Mouse (Mus musculus): Measurements from ENCODE around the gene Cdk12. TPM values are rescaled to one million over a fixed set of nuclear protein-coding genes. Genes with fewer than 3 reads are reported as not detected.
"Not testable (repeated sequence)": the region's sequence is repeated elsewhere in the genome, so short reads cannot be mapped to it uniquely, and the experiment has no call there.

The Cdk12 gene
- polyA plus RNA-seq, 1 experiment: 6.0 TPM

DNA sequence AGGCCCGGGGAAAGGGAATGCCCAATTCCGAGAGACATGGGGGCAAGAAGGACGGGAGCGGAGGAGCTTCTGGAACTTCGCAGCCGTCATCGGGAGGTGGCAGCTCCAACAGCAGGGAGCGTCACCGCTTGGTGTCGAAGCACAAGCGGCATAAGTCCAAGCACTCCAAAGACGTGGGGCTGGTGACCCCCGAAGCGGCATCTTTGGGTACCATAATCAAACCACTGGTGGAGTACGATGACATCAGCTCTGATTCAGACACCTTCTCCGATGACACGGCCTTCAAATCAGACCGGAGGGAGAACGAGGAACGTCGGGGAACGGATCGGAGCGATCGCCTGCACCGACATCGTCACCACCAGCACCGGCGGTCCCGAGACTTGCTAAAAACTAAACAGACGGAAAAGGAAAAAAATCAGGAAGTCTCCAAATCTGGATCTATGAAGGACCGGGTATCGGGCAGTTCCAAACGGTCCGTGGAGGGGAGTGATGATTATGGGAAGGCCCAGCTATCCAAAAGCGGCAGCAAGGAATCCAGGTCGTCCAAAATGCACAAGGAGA, 572 bp downstream of the Cdk12 start:
- H3K36me3 ChIP-seq (replicated peaks; ENCODE audit: low read length): peaks cover 20% of the 10 kb centered on the region
- peak overlapping the region; percentile 99 for H3K4me3 ChIP-seq (replicated peaks)
- no peaks in the 10 kb centered on the region for H3K9me3 ChIP-seq
- no peaks in the 10 kb centered on the region for H3K27me3 ChIP-seq (replicated peaks)
- TF ChIP-seq GATA1 (IDR thresholded peaks at IDR 0.05; ENCODE audit: borderline replicate concordance, low read length): no peak
- no peak for TF ChIP-seq FLI1 (IDR thresholded peaks at IDR 0.05; ENCODE audit: low read length)
- H3K4me1 ChIP-seq: peaks cover 18% of the 10 kb centered on the region; the same call in 1 of the 2 replicates

GRCm38 (mm10) chr11:98203931-98204421, 1.1 kb downstream of the Cdk12 start:
- no peak for TF ChIP-seq FLI1 (IDR thresholded peaks at IDR 0.05; ENCODE audit: low read length)
- no peak for TF ChIP-seq GATA1 (IDR thresholded peaks at IDR 0.05; ENCODE audit: borderline replicate concordance, low read length)
- Histone ChIP-seq H3K4me1 (peaks cover 18% of the 10 kb centered on the region; the same call in 1 of the 2 replicates), H3K4me3 (replicated peaks) (peak overlapping the region; percentile 99), H3K9me3 (no peaks in the 10 kb centered on the region), H3K36me3 (replicated peaks; ENCODE audit: low read length) (peaks cover 25% of the 10 kb centered on the region), H3K27me3 (replicated peaks) (no peaks in the 10 kb centered on the region)

GRCm38 (mm10) chr11:98205463-98205862, 2.6 kb downstream of the Cdk12 start:
- no peaks in the 10 kb centered on the region for H3K9me3 ChIP-seq
- TF ChIP-seq GATA1 (IDR thresholded peaks at IDR 0.05; ENCODE audit: borderline replicate concordance, low read length): no peak
- no peak for TF ChIP-seq FLI1 (IDR thresholded peaks at IDR 0.05; ENCODE audit: low read length)
- peak overlapping the region; percentile 99 for H3K4me3 ChIP-seq (replicated peaks)
- H3K4me1 ChIP-seq: peaks cover 18% of the 10 kb centered on the region; the same call in 1 of the 2 replicates
- no peaks in the 10 kb centered on the region for H3K27me3 ChIP-seq (replicated peaks)
- H3K36me3 ChIP-seq (replicated peaks; ENCODE audit: low read length): peaks cover 39% of the 10 kb centered on the region

DNA sequence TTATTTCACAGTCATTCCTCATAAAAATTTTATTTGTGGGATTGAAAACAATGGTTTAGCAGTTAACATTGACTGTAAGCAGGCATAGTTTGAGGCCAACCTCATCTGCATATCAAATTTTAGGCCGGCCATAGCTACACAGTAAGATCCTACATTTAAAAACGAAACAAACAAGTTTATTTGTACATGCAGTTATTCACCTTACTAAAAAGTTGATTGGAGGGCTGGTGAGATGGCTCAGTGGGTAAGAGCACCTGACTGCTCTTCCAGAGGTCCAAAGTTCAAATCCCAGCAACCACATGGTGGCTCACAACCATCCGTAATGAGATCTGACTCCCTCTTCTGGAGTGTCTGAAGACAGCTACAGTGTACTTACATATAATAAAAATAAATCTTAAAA, 3.4 kb downstream of the Cdk12 start:
- H3K27me3 ChIP-seq (replicated peaks); H3K9me3 ChIP-seq: not testable (repeated sequence)
- peaks cover 47% of the 10 kb centered on the region for H3K36me3 ChIP-seq (replicated peaks; ENCODE audit: low read length)
- H3K4me3 ChIP-seq (replicated peaks): peak overlapping the region; percentile 59
- H3K4me1 ChIP-seq: peaks cover 16% of the 10 kb centered on the region; the same call in 1 of the 2 replicates

GRCm38 (mm10) chr11:98209661-98210060, 6.8 kb downstream of the Cdk12 start:
- Histone ChIP-seq H3K4me1 (peaks cover 33% of the 10 kb centered on the region), H3K36me3 (replicated peaks; ENCODE audit: low read length) (peaks cover 75% of the 10 kb centered on the region)
- H3K27me3 ChIP-seq (replicated peaks); H3K4me3 ChIP-seq (replicated peaks); H3K9me3 ChIP-seq: not testable (repeated sequence)

GRCm38 (mm10) chr11:98213311-98213710, 10.5 kb downstream of the Cdk12 start:
- TF ChIP-seq GATA1 (IDR thresholded peaks at IDR 0.05; ENCODE audit: borderline replicate concordance, low read length) (no peak), FLI1 (IDR thresholded peaks at IDR 0.05; ENCODE audit: low read length) (no peak)
- no peak overlapping the region for H3K4me3 ChIP-seq (replicated peaks)
- peaks cover 87% of the 10 kb centered on the region for H3K36me3 ChIP-seq (replicated peaks; ENCODE audit: low read length)
- H3K4me1 ChIP-seq: peaks cover 37% of the 10 kb centered on the region
- H3K9me3 ChIP-seq: no peaks in the 10 kb centered on the region
- H3K27me3 ChIP-seq (replicated peaks): no peaks in the 10 kb centered on the region

- Histone ChIP-seq H3K4me3 (replicated peaks) (no peak overlapping the region), H3K36me3 (replicated peaks; ENCODE audit: low read length) (peaks cover 98% of the 10 kb centered on the region), H3K27me3 (replicated peaks) (no peaks in the 10 kb centered on the region), H3K4me1 (no peaks in the 10 kb centered on the region), H3K9me3 (no peaks in the 10 kb centered on the region)
- TF ChIP-seq GATA1 (IDR thresholded peaks at IDR 0.05; ENCODE audit: borderline replicate concordance, low read length): no peak
- TF ChIP-seq FLI1 (IDR thresholded peaks at IDR 0.05; ENCODE audit: low read length): no peak
These were observed 23.5 kb downstream of the Cdk12 start for GRCm38 (mm10) chr11:98226349-98226748.

GRCm38 (mm10) chr11:98238416-98238815, 35.6 kb downstream of the Cdk12 start:
- Histone ChIP-seq H3K36me3 (replicated peaks; ENCODE audit: low read length) (peaks cover 94% of the 10 kb centered on the region), H3K27me3 (replicated peaks) (no peaks in the 10 kb centered on the region), H3K9me3 (no peaks in the 10 kb centered on the region), H3K4me3 (replicated peaks) (no peak overlapping the region), H3K4me1 (no peaks in the 10 kb centered on the region)
- TF ChIP-seq GATA1 (IDR thresholded peaks at IDR 0.05; ENCODE audit: borderline replicate concordance, low read length) (no peak), FLI1 (IDR thresholded peaks at IDR 0.05; ENCODE audit: low read length) (no peak)

DNA sequence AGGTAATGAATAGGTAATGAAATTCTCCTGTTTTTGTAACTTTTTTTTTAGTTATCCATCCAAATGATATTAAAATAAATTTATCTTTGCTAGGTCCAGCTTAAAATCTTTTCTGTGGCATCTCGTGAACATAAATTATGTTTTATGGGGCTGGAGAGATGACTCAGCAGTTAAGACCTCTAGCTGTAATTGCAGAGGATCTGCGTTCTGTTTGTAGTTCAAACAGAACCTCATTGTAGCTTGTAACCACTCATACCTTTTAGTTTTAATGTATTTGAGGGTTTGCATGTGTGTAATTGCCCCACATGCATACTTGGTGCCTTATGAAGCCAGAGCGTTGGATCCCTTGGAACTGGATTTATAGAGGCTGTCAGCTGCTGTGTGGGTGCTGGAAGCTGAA, 36.1 kb downstream of the Cdk12 start:
- no peak overlapping the region for H3K4me3 ChIP-seq (replicated peaks)
- no peaks in the 10 kb centered on the region for H3K27me3 ChIP-seq (replicated peaks)
- no peaks in the 10 kb centered on the region for H3K9me3 ChIP-seq
- no peaks in the 10 kb centered on the region for H3K4me1 ChIP-seq
- peaks cover 96% of the 10 kb centered on the region for H3K36me3 ChIP-seq (replicated peaks; ENCODE audit: low read length)
- TF ChIP-seq GATA1 (IDR thresholded peaks at IDR 0.05; ENCODE audit: borderline replicate concordance, low read length): no peak
- TF ChIP-seq FLI1 (IDR thresholded peaks at IDR 0.05; ENCODE audit: low read length): no peak

DNA sequence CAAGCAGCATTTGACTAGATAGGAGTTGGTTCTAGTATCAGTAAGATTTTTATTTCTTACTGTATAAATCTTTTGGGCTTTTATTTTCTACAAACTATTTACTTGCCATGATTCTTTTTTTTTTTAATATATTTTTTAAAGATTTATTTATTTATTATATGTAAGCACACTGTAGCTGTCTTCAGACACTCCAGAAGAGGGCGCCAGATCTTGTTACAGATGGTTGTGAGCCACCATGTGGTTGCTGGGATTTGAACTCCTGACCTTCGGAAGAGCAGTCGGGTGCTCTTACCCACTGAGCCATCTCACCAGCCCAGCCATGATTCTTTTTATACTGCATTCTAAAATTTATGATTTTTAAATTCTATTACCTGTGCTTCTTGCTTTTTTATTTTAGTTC, 40.1 kb downstream of the Cdk12 start:
- H3K36me3 ChIP-seq (replicated peaks; ENCODE audit: low read length): peaks cover 95% of the 10 kb centered on the region

GRCm38 (mm10) chr11:98244415-98244814, 41.6 kb downstream of the Cdk12 start:
- Histone ChIP-seq H3K4me1 (no peaks in the 10 kb centered on the region; the same call in 1 of the 2 replicates), H3K4me3 (replicated peaks) (no peak overlapping the region), H3K36me3 (replicated peaks; ENCODE audit: low read length) (peaks cover 96% of the 10 kb centered on the region), H3K27me3 (replicated peaks) (no peaks in the 10 kb centered on the region), H3K9me3 (no peaks in the 10 kb centered on the region)
- TF ChIP-seq FLI1 (IDR thresholded peaks at IDR 0.05; ENCODE audit: low read length): no peak
- no peak for TF ChIP-seq GATA1 (IDR thresholded peaks at IDR 0.05; ENCODE audit: borderline replicate concordance, low read length)

More for the DNA sequence above, 40.1 kb downstream of the Cdk12 start:
- not testable (repeated sequence) for H3K4me3 ChIP-seq (replicated peaks); H3K9me3 ChIP-seq; H3K4me1 ChIP-seq; H3K27me3 ChIP-seq (replicated peaks)
